ENCODE assay signal across 1 mouse cellular context in the genomic region with DNA sequence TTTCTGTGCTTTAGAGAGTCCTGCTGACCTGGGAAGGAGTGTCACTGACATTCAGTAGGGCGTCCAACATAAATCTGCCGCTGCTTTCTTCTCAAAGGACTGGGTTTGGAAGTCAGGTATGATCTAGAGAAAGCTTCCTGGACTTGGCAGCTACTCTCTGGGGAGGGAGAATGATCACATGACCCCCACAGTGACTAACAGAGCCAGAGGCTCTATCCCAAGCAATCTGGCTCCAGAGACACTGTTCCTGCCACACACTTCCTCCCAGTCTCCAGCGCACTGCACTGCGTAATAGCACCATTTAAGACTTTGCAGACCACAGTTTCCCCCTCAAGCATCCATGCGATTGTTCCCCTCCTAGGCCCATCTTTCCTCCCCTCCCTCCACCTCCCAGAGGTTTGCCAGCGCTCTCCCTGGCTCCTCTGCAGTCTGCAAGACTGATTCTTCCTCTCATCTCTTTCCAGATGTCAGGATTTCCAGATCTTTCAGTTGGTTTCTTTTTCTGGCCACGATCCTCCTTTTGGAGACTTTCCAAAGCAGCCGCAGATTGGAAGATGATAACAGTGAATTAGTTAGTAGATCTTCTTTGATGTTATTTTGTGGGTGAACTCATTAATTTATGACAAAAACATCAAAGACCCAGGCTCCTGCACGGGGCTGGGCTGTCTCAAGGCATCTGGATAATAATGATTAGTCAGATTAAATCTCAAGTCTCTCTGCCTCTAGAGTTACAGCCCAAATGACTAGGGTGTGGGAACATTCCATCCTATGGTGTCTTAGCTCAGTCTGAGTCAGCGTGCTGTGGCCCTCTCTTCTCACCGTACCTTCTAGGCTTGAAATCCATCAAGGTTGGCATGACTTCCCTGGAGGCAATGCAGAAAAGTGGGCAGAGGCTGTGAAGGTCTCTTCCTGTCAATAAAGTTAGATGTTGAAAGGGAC.
TF ChIP-seq lines count a peak whose summit lies in the region.

No protein-coding gene starts in this region.

TF ChIP-seq in MEL, 35 proteins besides CTCF, POLR2A, EP300 and RAD21:
- TF ChIP-seq MAFK (IDR thresholded peaks at IDR 0.05; ENCODE audit: borderline replicate concordance, low read depth, low read length) (no peak), ELF1 (IDR thresholded peaks at IDR 0.05; ENCODE audit: low read depth, low read length) (no peak), NELFE (IDR thresholded peaks at IDR 0.05; ENCODE audit: low read depth, low read length) (no peak), USF1 (IDR thresholded peaks at IDR 0.05; ENCODE audit: low read depth, low read length) (0 out of 2 replicates have a peak, but pooled peaks have one; percentile 22)
TF ChIP-seq in MEL: peak in this region for 1.
